Mouse (Mus musculus) thymus, postnatal 14 days (tissue): Measurements from ENCODE around the gene Hk2.
"Not testable (repeated sequence)": the region's sequence is repeated elsewhere in the genome, so short reads cannot be mapped to it uniquely, and the experiment has no call there.

Experiments
- DNase-seq: peaks from one replicate; pipeline ENCODE4 v3.0.0; 2021

Gene Hk2

DNA sequence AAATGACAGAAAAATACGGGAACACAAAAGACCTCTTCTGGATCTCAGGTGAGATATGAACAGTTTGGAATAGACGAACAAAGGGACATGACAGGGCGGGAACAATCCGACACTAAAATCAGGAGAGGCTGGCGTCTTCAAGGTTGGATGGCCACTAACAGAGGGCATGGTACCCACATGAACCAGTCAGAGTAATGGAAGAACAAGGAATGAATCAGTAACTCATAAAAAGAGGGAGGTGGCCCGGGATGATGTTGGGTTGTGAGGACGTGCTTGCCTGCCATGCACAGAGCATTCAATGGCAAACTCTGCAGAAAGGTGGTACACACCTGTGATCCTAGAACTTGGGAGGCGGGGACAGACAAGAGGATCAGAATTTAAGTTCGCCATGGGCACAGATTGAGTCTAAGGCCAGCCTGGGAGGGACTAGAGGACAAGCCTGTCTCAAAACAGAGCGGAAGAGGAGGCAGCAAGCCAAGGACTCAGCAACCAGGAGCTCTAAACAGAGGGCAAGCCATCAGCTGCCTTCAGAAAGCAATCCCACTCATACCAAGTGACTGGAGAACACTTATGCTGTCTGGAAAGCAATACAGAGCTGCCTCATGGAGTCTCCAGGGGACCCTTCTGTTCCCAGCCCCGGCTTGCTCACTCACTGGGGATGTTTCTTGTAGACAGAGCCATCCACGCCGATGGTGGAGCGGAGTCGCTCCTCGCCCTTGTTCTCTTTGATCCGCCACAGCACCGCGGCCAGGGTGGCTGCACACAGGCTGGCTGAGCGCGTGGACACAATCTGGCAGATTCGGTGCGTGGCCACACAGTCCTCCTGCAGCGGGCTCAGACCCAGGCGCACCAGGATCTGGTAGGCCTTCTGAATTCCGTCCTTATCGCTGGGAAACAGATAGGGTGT, 36.4 kb downstream of the Hk2 start:
- DNase-seq: no peak

DNA sequence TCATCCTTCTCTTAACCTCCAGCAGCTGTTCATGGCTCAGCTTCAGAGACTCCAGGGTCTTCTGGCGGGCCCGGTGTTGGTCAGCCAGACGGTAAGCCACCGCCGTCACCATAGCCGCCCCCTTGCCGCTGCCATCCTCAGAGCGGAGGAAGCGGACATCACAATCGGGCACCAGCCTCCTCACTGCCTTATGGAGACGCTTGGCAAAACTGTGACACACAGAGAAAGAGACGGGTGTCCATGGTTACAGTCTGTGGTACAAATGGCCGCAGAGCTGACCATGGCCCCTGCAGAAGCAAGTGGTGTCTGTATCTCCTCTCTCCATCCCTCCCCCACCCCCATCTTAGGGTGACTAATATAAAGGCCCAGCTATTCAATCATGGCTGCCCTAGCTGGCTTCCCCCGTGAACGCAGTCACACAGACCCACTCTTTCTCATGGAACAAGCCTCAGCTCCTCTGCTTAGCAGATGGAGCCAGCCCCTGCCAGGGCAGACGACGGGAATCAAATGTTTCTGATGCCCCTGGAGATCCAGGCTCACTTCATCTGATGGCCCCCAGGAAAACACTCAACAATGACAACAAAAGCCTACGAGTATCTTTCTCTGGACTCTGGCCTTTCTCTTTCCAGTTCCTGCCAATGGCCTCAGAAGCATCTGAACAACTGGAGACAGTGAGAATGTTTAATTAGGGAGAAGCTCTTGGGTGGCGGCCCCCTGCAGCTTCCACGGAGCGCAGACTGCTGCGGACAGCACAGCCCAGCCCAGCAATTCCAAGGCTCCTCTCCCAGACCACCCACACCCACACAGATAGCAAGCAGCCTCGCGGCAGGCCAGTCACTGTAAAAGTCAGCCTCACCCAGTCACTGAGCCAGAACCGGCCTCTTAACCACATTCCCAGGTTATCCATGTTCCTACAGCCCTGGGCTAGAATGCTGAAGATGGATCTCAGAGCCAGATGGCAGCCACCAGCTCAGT, 37.3 kb downstream of the Hk2 start:
- DNase-seq: no peak

DNA sequence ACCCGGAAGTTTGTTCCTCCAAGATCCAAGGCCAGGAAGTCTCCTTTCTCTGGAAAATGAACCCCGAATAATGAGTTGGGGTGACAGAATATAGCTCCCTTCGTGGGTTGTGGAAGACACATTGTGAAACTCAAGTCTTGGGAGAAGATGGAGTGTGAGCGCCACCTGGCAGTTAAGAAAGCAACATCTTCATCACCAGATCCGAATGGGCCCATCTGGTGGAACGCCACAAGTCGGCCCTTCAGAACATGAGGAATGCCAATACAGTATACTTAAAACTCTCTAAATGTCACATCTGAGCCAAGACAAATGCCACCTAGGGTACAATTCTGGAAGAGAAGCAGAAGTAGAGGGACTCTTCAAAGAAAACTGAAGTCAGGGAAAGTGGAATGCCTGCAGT, 38.9 kb downstream of the Hk2 start:
- no peak for DNase-seq

DNA sequence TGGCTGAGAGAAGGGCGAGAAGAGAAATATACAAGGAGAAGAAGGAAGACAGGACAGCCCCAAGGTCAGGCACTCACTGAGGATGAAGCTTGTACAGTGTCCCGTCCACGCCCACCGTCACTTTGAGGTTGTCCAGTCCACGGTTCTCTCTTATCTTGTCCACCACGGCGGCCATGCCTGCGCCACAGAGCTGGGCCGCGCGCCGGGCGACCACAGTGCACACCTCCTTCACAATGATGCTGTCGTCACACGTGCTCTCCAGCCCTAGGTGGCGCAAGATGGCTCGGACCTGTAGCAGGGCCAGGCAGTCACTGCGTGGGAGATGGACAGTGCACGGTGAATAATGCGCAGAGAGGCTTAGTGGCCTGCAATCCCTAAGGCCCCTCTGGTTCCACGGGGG, 45.6 kb downstream of the Hk2 start:
- no peak for DNase-seq

DNA sequence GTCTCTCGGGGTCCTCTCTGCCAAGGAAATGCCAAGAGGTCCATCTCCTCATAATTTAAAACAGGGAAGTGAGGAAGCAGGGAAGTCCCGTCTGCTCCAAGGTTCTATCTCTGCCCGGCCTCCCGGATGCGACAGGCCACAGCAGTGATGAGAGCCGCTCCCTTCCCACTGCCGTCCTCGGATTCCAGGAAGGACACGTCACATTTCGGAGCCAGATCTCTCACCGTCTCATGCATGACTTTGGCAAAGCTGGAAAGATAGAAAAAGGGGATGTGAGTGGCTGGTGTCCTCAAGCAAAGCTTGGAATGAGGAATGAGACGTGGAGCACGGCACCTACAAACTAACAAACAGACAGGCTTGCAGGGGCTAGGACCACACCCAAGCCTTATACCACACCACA, 47.0 kb downstream of the Hk2 start:
- DNase-seq: no peak

DNA sequence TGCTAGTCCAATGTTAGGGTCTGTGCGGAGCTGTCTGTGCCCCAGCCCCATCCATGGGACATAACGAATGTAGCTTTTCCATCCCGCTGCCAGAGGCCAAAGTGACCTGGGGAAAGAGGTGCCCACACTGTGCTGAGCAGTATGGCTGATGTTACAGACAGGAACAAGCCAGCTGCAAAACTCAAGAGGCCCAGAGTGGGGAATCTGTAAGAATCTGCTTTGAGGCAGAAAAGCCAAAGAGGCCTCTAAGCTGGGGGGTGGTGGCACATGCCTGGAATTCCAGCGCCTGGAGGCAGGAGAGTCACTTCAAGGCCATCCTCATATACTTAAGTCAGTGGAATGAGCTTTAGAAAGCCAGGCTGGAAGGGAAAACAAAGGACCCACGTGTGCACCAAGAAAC, 50.9 kb downstream of the Hk2 start:
- no peak for DNase-seq

DNA sequence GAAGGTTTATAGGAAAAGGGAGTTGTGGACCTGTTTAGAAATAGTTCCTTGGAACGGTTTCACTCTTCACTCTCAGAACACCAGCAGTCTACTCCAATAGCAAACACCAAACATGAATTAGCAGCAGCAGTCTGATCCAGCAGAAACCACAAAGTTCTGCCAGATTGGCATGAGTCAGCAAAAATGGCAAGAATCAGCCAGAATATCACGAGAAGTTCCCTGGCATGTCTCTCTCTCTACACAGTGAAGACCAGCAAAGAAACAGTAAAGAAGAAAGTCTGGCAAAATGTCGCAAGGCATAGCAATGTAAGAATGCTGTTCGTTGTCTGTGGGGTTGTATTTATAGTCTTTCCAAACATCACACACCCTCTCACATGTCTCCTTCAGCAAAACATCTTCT, 58.1 kb downstream of the Hk2 start:
- no peak for DNase-seq

DNA sequence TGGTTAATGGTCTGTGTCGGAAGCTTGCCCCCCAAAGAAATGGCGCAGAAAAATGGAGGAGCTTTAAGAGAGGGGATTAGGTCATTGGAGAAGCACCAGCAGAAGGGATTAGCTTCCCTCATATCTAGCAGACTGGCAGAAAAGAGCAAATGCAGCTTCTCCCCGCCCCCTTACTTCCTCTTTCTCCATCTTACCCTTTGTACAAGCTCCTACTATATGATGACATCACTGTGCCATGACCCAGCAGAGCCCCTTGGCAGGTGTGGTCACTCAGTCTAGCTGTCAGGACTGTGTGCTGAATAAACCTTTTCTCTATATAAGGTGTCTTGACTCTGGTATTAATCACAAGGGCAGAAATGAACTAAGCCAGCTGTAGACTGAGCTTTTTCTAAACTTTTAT, 58.6 kb downstream of the Hk2 start:
- no peak for DNase-seq

DNA sequence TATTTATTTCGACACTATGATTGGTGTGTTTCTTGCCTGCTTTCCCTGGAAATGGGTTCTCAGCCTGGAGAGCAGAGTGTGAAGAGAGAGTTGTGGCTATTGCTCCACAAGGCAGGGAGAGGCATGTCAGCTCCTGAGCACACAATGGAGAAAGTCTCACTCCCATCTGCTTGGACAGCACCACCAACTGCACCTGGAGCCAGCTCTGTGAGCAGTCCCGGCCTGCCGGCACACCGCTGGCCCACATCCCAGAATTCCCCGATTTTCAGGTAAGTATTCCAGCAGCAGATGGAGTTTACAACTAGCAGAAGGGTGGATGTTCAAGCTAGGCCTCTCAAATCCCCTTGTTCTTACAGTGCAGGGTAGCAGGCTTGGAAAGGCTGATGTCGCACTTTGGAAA, 59.0 kb downstream of the Hk2 start:
- DNase-seq: no peak

DNA sequence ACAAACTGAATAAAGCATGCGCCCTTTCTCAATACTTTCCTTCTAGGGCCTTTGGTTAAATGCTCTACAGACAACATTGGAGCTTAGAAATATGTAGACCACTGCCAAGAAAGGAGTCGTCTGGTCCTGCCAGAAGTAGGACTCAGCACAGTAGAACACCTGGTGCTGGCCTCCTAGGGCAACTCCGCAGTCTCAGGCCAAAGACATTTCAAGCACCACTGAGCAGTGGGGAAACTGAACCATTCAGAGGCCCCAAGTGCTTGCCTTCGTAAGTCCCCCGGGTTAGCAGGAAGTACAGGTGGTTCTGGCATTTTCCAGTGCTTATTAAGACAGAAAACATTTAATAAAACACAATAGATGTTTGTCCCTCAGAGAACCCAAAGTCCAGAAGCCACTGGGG, 59.4 kb downstream of the Hk2 start:
- no peak for DNase-seq

DNA sequence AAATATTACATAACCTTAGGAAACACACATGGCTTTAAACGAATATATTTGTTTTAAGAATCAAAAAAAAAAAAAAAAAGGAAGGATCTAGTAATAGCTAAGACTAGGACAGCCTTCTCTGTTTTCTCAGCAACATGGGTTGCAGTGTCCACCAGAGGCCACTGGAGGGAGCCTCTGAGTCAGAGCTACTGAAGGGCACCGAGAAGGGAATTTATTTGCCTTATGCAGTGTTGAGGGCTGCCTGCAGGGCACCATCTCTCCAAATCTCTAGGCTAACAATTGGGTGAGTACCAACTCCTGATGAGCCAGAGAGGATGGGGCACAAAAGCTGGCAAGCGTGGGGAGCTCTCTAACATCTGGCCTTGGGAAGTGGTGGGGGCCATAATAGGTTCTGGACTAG, 60.0 kb downstream of the Hk2 start:
- peak; percentile 80 for DNase-seq

DNA sequence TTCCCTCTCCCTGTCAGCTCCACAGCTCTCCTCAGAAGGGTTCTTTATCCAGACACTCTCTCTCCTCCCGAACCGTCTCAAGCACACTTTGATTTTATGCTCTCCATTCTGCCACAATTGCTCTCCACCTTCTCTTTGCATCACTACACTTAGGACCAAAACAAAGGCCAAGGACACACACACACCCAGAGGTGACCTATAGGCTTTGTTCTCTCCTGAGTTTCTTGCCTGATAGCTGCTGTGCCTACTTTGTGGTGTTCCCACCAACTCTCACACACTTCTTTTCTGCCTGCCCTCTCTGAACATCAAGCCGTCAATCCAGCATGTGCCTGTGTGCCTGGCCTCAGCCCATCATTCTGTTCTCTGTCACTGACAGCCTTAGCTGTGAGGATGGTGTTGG, 66.5 kb downstream of the Hk2 start:
- no peak for DNase-seq

DNA sequence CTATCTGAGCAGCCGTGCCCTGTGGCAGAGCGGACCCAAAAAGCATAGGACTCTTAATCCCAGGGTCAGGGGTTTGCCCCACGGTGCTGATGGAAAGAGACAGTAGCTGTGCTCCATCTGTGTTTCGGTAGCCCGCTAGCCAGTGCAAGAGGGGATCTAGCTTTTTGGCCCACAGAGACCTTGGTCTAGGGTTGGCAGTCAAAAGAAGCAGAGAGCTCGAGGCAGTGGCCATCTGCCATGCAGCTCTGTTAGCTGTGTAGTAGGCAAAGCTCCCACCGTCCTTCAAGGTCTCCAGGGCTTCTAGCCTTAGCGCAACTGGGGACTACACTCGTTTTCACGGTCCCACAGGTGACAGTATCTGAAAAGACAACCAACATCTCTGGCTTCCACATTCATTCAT, 67.0 kb downstream of the Hk2 start:
- no peak for DNase-seq

DNA sequence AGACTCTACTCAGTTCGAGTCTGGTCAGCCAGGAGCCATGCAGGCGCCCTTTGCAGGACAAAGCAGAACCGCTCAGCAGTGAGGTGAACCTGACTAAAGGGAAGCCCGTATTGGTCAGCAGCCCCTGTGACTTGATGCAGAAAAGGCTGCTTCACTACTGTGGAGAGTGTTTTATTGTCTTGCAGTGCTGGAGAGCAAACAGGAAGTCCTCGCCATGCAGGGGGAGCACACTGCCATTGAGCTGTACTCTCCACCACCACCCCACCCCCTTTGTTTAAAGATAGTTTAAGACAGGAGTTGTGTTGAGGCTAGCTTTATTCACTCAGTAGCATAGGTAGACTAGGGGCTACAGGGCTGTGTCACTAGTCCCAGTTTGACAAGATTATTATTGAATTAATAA, 69.0 kb downstream of the Hk2 start, which contains the start of gene Pole4:
Gene Pole4 (minus strand): TSS at position 145 of the 400 bp plus-strand sequence.
- DNase-seq: no peak

DNA sequence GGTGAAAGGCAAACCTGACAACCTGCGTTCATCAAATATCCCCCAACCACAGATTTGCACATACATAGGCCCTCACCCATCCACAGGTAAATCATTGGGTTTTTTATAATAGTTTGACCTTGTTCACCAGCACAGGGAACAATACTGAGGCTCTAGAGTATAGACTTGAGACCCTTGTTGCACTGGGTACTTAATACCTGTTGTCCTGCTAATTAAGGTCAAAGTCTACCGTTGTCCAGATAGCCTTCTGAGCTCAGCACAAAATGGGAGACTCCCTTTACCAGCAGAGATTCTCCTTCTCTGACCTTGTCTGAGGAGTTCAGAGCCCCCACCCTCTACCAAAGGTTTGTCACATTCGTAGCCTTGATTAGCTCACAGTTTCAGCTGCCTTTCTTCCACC, 70.5 kb downstream of the Hk2 start:
- no peak for DNase-seq

DNA sequence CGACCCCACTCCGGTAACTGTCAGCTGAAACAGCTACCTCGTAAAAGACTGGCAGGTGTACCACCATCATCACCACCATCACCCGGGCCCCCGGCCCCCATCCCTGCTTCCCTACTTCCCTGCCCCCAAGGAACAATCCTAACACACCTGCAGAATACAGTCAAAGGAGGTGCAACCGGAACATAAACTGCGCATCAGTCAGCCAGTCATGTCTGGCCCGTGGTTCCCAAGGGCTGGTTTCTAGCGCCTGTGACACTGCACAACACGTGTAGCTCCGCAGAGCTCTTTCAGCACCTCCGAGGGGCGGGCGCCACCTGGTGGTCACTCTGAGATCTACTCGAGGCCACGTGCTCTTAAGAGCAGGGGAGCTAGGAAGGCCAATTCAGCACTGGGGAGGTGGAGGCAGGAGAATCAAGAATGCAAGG, 71.6 kb downstream of the Hk2 start:
- DNase-seq: peak; percentile 92

DNA sequence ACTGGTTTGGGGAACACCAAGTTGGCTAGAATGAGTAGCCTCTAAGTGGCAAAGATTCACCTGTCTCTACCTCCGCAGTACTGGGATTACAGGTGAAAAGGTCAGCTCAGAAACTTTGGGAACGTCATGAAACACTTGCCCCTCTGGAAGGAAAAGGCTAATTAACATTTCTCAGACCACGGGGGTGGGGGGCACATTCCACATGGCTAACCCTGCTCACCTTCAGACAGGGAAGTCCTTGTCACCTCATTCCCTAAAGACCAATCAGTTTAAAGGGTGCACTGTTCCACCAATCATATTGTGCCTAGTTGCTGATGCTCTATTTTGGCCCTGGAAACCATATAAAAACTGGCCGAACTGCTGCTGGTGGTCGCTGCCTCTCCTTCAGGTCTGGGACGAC, 73.0 kb downstream of the Hk2 start:
- DNase-seq: no peak

DNA sequence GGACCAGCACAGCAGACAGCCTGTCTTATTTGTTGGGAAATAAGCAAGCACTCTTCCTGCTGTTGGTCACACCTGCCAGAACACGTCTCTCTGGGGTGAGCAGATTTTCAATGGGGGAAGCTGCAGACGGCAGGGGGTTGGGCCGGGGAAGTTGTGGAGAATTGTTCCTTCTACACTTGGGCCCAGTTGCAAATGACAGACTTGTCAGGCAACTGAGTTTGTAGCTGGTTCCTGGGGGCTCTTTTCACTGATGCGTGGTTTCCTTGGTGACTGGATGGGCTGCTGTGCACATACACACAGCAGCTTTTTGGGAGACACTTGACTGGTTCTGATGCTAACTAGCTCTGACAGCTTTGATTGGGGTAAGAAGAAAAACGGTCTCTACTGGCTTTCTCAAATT, 74.4 kb downstream of the Hk2 start:
- no peak for DNase-seq

DNA sequence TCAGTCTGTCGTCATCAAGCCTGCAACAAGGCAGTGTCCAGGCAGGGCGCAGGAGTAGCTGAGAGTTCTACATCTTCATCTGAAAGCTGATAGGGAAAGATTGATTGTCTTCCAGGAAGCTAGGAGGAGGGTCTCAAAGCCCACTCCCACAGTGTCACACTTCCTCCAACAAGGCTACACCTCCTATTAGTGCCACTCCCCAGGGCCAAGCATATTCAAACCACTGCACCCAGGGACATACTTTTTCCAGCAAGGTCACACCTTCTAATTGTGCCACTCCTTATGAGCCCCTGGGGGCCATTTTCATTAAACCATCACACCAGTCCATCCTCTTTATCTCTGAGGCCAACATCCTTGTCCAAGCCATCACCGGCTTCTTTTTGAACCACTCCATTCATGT, 77.5 kb downstream of the Hk2 start:
- DNase-seq: no peak

DNA sequence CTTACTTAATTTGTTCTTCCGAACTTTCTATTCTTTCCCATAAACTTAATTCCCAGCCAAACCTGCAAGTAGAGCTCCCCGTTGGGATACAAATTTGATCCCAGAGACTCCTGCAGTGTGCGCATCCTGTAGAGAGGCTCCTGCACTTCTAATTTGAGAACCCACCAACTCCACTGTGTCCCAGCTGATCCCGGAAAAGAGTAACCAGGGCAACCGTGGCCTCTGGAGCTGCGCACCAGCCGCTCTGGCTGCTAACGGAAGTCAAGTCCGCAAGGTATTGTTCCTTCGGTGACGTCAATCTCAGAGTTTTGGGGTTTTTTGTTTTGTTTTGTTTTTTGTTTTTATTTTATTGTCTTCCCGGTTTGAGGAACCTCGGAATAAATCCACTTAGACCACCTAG, 79.6 kb downstream of the Hk2 start:
- no peak for DNase-seq

DNA sequence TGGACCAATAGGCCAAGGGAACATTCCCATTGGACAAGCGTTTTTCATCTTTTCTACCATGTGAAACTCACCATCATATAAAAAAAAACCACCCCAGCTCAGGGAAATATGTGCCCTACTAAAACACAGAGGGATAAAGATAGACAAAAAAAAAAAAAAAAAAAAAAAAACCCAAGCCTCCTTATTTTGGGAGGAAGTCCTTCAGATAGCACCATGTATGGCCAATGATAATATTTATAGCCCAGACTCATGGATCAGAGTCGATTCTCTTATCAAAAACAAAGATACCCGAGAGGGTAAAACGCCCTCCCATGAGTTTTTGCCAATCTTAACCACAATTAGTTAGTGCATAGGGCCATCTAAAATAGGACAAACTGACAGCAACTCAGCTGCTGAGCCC, 84.8 kb downstream of the Hk2 start:
- no peak for DNase-seq

DNA sequence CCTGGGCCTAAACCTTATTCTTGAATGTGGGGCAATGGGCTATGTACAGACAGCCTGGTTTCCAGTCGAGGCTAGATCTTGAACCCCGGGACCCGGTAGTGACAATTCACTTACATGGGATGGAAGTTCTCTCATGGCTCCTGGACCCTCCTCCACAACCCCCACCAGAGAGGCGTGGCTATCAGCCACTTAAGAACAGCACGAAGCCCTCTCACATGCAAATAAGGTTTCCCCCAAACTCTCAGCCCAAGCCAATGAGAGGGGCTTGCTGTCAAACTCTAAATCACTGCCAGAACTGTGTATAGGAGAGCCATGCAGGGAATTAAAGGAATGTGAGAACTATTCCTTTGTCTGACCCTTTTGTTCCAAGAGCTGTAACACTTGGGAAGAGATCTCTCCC, 85.7 kb downstream of the Hk2 start:
- not testable (repeated sequence) for DNase-seq

DNA sequence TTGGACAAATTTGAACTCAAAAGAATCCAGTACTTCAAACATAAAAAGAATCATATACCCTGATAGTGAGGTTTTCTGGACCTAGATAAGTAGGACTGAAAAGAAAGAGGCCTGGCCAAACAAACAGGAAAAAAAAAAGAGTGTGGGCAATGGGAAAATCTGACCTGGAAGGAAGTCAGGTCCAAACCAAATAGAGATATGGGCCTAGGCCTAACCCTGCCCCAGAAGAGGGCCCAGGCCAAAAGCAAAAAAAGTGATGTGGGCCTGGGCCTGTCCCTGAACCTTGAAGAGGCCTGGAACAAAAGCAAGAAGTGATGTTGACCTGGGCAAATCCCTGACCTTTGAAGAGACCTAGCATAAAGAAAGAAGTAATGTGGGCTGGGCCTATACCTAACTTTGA, 90.1 kb downstream of the Hk2 start:
- DNase-seq: no peak

DNA sequence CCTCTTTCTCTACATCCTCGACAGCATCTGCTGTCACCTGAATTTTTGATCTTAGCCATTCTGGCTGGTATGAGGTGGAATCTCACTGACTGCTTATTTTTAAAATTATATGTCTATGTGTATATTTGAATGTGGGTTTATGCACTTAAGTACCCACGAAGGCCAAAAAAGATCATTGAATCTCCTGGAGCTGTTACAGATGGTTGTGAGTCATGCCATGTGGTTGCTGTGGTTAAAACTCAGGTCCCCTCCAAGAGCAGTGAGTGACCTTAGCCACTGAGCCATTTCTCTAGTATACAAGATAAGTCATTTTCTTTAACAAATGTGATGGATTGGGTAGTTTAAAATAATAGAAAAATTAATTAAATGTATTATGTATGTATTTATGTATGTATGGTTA, 95.0 kb downstream of the Hk2 start:
- DNase-seq: not testable (repeated sequence)
